Mouse (Mus musculus): ENCODE measurements around the gene Cpeb3. TPM values are rescaled to one million over a fixed set of nuclear protein-coding genes. Genes with fewer than 3 reads are reported as not detected.
A peak's percentile ranks its signal among the peaks of the same experiment; 100 is the strongest.
"Not testable (repeated sequence)": the region's sequence is repeated elsewhere in the genome, so short reads cannot be mapped to it uniquely, and the experiment has no call there.

Cpeb3 gene
- polyA plus RNA-seq, 1 experiment from 2014 or later, result 10.1 TPM

DNA sequence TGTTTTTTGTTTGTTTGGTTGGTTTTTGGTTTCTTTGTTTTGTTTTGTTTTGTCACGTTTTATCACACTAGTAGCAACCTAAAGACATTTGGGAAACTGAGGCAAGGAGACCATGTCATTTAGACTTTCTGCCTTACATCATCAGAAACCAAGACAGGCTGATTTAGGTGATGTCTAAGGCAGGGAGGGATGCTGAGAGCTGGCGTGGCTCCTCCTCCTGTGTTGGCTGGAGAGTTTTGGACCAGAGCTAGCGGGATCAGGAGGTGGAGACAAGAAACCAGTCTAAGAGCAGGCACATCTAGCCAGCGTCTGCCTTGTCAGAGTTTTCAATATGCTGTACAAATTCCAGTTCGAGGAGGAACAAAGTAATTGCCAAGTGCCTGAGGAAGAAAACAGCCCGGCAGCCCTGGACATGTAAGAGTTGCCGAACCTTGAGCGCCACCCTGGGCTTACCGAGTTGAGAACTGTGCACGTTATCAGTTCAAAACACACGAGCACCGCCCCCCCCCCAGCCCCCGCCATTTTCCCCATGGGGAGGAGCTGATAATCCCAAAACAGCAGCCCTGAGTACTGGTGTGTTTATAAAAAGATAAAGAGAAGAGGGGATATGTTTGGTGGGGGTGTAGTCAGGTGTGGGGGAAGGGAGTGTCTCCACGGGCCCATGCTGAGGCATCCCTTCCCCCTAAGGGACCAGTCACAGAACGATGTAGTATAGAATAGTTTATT is 29.5 kb upstream of the Cpeb3 start:
- peaks cover 18% of the 10 kb centered on the region for H3K4me1 ChIP-seq (ENCODE audit: control insufficient read depth, insufficient read depth, low read length)
- H3K36me3 ChIP-seq (ENCODE audit: control insufficient read depth, insufficient read depth, low read length), result no peaks in the 10 kb centered on the region
- no peak overlapping the region for H3K27ac ChIP-seq (replicated peaks; ENCODE audit: low read depth, low read length)
- DNase-seq (peak; percentile 45), ATAC-seq (ENCODE audit: low FRiP score, low TSS enrichment) (no peak)
- H3K4me2 ChIP-seq (ENCODE audit: low read length), result peak overlapping the region; percentile 33
- WGBS, result 9% methylated on average over 15 of the region's 15 CpGs
- no peak overlapping the region for H3K9ac ChIP-seq (replicated peaks; ENCODE audit: low read length)
- no peaks in the 10 kb centered on the region for H3K9me3 ChIP-seq (ENCODE audit: control insufficient read depth, low read length)
- H3K27me3 ChIP-seq (ENCODE audit: control insufficient read depth, insufficient read depth, low read length), result no peaks in the 10 kb centered on the region
- H3K4me3 ChIP-seq (replicated peaks; ENCODE audit: low read depth, low read length), result no peak overlapping the region

DNA sequence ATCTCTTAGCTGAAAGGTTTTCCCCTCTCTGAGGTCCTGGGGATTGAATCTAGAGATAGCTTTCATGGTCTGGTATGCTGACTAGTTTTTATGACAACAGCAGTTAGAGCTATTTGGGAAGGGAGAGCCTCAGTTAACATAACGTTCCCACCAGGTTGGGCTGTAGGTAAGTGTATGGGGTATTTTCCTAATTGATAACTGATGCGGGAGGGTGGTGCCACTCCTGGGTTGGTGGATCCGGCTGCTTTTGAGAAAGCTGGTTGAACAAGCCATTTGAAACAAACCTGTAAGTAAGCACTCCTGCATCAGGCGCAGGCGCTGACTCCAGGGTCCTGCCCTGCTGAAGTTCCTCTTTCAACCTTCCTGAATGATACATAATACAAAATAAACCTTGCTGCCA is 28.9 kb upstream of the Cpeb3 start:
- WGBS, result 59% methylated on average over 5 of the region's 5 CpGs
- DNase-seq (no peak), ATAC-seq (ENCODE audit: low FRiP score, low TSS enrichment) (no peak)
- Histone ChIP-seq H3K9me3 (ENCODE audit: control insufficient read depth, low read length) (no peaks in the 10 kb centered on the region), H3K27ac (replicated peaks; ENCODE audit: low read depth, low read length) (no peak overlapping the region), H3K36me3 (ENCODE audit: control insufficient read depth, insufficient read depth, low read length) (no peaks in the 10 kb centered on the region), H3K4me1 (ENCODE audit: control insufficient read depth, insufficient read depth, low read length) (peaks cover 18% of the 10 kb centered on the region), H3K27me3 (ENCODE audit: control insufficient read depth, insufficient read depth, low read length) (no peaks in the 10 kb centered on the region), H3K4me2 (ENCODE audit: low read length) (no peak overlapping the region), H3K4me3 (replicated peaks; ENCODE audit: low read depth, low read length) (no peak overlapping the region), H3K9ac (replicated peaks; ENCODE audit: low read length) (no peak overlapping the region)

- Histone ChIP-seq H3K4me3 (replicated peaks; ENCODE audit: low read depth, low read length) (no peak overlapping the region), H3K4me2 (ENCODE audit: low read length) (no peak overlapping the region), H3K9ac (replicated peaks; ENCODE audit: low read length) (no peak overlapping the region), H3K36me3 (ENCODE audit: control insufficient read depth, insufficient read depth, low read length) (no peaks in the 10 kb centered on the region), H3K27ac (replicated peaks; ENCODE audit: low read depth, low read length) (no peak overlapping the region), H3K27me3 (ENCODE audit: control insufficient read depth, insufficient read depth, low read length) (no peaks in the 10 kb centered on the region), H3K9me3 (ENCODE audit: control insufficient read depth, low read length) (no peaks in the 10 kb centered on the region), H3K4me1 (ENCODE audit: control insufficient read depth, insufficient read depth, low read length) (peaks cover 18% of the 10 kb centered on the region)
- ATAC-seq (ENCODE audit: low FRiP score, low TSS enrichment), result no peak
- DNase-seq, result no peak
- WGBS, result 64% methylated on average over 8 of the region's 8 CpGs
Measured at GRCm38 (mm10) chr19:37235818-37236217, 27.4 kb upstream of the Cpeb3 start.

- no peaks in the 10 kb centered on the region for H3K36me3 ChIP-seq (ENCODE audit: control insufficient read depth, insufficient read depth, low read length)
- no peaks in the 10 kb centered on the region for H3K9me3 ChIP-seq (ENCODE audit: control insufficient read depth, low read length)
- ATAC-seq (ENCODE audit: low FRiP score, low TSS enrichment) (peak; percentile 62), DNase-seq (peak; percentile 69)
- H3K27ac ChIP-seq (replicated peaks; ENCODE audit: low read depth, low read length), result no peak overlapping the region
- 4% methylated on average over 63 of the region's 63 CpGs for WGBS
- no peaks in the 10 kb centered on the region for H3K27me3 ChIP-seq (ENCODE audit: control insufficient read depth, insufficient read depth, low read length)
- peak overlapping the region; percentile 44 for H3K4me3 ChIP-seq (replicated peaks; ENCODE audit: low read depth, low read length)
- peaks cover 16% of the 10 kb centered on the region for H3K4me1 ChIP-seq (ENCODE audit: control insufficient read depth, insufficient read depth, low read length)
- peak overlapping the region; percentile 87 for H3K4me2 ChIP-seq (ENCODE audit: low read length)
- peak overlapping the region; percentile 47 for H3K9ac ChIP-seq (replicated peaks; ENCODE audit: low read length)
Measured at GRCm38 (mm10) chr19:37233561-37234539, 25.4 kb upstream of the Cpeb3 start.

GRCm38 (mm10) chr19:37232598-37232997 is 24.2 kb upstream of the Cpeb3 start:
- ATAC-seq (ENCODE audit: low FRiP score, low TSS enrichment); H3K27ac ChIP-seq (replicated peaks; ENCODE audit: low read depth, low read length): not testable (repeated sequence)
- 83% methylated on average over 9 of the region's 9 CpGs for WGBS

GRCm38 (mm10) chr19:37225197-37225862 is 16.9 kb upstream of the Cpeb3 start:
- ATAC-seq (ENCODE audit: low FRiP score, low TSS enrichment) (no peak), DNase-seq (no peak)
- Histone ChIP-seq H3K4me2 (ENCODE audit: low read length) (no peak overlapping the region), H3K27ac (replicated peaks; ENCODE audit: low read depth, low read length) (no peak overlapping the region), H3K27me3 (ENCODE audit: control insufficient read depth, insufficient read depth, low read length) (no peaks in the 10 kb centered on the region), H3K36me3 (ENCODE audit: control insufficient read depth, insufficient read depth, low read length) (peaks cover 23% of the 10 kb centered on the region), H3K9me3 (ENCODE audit: control insufficient read depth, low read length) (no peaks in the 10 kb centered on the region), H3K4me3 (replicated peaks; ENCODE audit: low read depth, low read length) (no peak overlapping the region), H3K9ac (replicated peaks; ENCODE audit: low read length) (no peak overlapping the region), H3K4me1 (ENCODE audit: control insufficient read depth, insufficient read depth, low read length) (no peaks in the 10 kb centered on the region)
- 87% methylated on average over 6 of the region's 6 CpGs for whole genome bisulfite sequencing

More at GRCm38 (mm10) chr19:37232598-37232997, 24.2 kb upstream of the Cpeb3 start:
- not testable (repeated sequence) for H3K27me3 ChIP-seq (ENCODE audit: control insufficient read depth, insufficient read depth, low read length); H3K4me1 ChIP-seq (ENCODE audit: control insufficient read depth, insufficient read depth, low read length); DNase-seq; H3K4me3 ChIP-seq (replicated peaks; ENCODE audit: low read depth, low read length); H3K4me2 ChIP-seq (ENCODE audit: low read length); H3K9me3 ChIP-seq (ENCODE audit: control insufficient read depth, low read length); H3K9ac ChIP-seq (replicated peaks; ENCODE audit: low read length); H3K36me3 ChIP-seq (ENCODE audit: control insufficient read depth, insufficient read depth, low read length)

DNA sequence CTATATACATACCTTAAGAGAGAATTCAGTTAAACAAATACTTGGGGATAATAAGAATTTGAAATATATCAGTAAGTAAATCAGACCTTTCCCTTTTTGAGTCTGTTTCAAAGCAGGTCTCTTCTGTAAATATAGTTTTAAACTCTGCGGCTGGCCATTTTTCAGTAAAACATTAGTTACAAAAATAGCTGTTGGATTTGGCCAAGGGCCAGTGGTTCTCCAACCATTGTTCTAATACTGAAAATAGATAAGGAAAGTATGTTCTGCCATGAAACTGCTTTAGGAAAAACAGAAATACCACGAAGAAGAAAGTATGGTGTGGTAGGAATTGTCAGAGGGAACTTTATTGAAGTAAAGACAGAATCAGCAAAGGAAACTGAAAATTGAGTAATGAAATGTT is 6.3 kb upstream of the Cpeb3 start:
- DNase-seq, result no peak
- H3K4me3 ChIP-seq (replicated peaks; ENCODE audit: low read depth, low read length), result no peak overlapping the region
- H3K9me3 ChIP-seq (ENCODE audit: control insufficient read depth, low read length), result no peaks in the 10 kb centered on the region
- no peak overlapping the region for H3K4me2 ChIP-seq (ENCODE audit: low read length)
- peaks cover under 1% of the 10 kb centered on the region; the same call in 1 of the 2 replicates for H3K4me1 ChIP-seq (ENCODE audit: control insufficient read depth, insufficient read depth, low read length)
- WGBS, result 91% methylated on average over 2 of the region's 2 CpGs
- no peak overlapping the region for H3K9ac ChIP-seq (replicated peaks; ENCODE audit: low read length)
- H3K27ac ChIP-seq (replicated peaks; ENCODE audit: low read depth, low read length), result no peak overlapping the region
- no peaks in the 10 kb centered on the region for H3K27me3 ChIP-seq (ENCODE audit: control insufficient read depth, insufficient read depth, low read length)
- peaks cover 54% of the 10 kb centered on the region for H3K36me3 ChIP-seq (ENCODE audit: control insufficient read depth, insufficient read depth, low read length)
- no peak for ATAC-seq (ENCODE audit: low FRiP score, low TSS enrichment)

DNA sequence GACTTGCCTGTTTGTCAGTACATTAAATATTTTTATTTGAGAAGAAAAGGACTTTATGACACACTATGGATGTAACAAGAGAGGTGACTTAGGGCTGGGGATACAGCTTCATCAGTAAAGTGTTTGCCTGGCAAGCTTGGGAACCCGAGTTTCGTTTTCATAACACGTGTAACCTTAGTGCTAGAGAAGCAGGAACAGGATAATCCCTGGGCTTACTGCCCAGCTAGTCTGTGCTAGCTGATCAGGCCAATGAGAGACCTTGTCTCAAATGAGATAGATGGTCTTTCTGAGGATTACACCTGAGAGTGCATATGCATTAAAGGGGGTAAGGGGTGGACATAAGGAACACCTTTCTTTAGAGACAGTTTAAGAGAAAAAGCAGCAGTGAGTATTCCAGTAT is 3.0 kb upstream of the Cpeb3 start:
- 97% methylated on average over 3 of the region's 3 CpGs for WGBS
- H3K27me3 ChIP-seq (ENCODE audit: control insufficient read depth, insufficient read depth, low read length), result no peaks in the 10 kb centered on the region
- DNase-seq (no peak), ATAC-seq (ENCODE audit: low FRiP score, low TSS enrichment) (no peak)
- peaks cover 12% of the 10 kb centered on the region for H3K4me1 ChIP-seq (ENCODE audit: control insufficient read depth, insufficient read depth, low read length)
- no peak overlapping the region for H3K4me2 ChIP-seq (ENCODE audit: low read length)
- no peak overlapping the region for H3K9ac ChIP-seq (replicated peaks; ENCODE audit: low read length)
- no peak overlapping the region for H3K4me3 ChIP-seq (replicated peaks; ENCODE audit: low read depth, low read length)
- H3K27ac ChIP-seq (replicated peaks; ENCODE audit: low read depth, low read length), result no peak overlapping the region
- no peaks in the 10 kb centered on the region for H3K9me3 ChIP-seq (ENCODE audit: control insufficient read depth, low read length)
- H3K36me3 ChIP-seq (ENCODE audit: control insufficient read depth, insufficient read depth, low read length), result peaks cover 30% of the 10 kb centered on the region

Measured in midbrain, embryonic 14.5 days (tissue).